Mouse (Mus musculus): Measurements from ENCODE around the gene Lrrtm3.

Gene Lrrtm3

DNA sequence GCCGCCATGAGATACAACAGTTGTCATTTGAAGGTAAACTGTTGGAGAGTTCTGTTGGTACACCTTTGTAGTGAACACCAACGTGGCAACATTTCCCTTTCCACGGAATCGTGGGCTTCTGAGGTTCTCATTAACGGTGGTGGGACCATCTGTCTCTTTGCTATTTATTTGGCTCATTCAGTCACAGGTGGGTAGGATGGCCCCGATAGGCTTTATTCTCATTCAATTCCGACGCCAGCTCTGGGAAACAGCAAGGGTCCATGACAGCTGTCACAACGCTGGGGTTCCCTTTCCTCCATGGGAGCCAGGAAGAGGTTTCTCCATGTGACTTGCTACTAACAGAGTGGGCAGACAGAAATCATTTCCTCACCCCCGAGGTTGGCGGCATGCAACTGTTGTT is 48.2 kb downstream of the Lrrtm3 start:
- no peak for DNase-seq (ENCODE audit: low read depth, low spot score)

DNA sequence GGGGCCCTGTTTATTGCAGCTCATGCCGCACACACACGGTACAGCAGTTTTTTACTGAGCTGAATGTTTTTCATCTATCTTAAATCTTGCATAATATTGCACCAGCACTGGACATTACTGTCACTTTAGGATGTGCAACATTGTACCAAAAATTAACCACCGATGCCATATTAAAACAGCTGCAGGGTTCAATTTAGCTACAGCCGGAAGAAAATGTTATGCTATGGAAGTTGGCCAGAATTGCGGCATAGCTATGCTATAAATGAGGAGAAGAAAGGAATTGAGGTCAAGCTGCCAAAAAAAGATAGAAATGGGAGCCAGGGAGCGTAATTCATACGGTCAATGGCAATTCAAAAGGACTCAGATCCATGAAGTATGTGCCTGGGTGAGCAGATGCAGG is 48.9 kb downstream of the Lrrtm3 start:
- DNase-seq (ENCODE audit: low read depth, low spot score): no peak

DNA sequence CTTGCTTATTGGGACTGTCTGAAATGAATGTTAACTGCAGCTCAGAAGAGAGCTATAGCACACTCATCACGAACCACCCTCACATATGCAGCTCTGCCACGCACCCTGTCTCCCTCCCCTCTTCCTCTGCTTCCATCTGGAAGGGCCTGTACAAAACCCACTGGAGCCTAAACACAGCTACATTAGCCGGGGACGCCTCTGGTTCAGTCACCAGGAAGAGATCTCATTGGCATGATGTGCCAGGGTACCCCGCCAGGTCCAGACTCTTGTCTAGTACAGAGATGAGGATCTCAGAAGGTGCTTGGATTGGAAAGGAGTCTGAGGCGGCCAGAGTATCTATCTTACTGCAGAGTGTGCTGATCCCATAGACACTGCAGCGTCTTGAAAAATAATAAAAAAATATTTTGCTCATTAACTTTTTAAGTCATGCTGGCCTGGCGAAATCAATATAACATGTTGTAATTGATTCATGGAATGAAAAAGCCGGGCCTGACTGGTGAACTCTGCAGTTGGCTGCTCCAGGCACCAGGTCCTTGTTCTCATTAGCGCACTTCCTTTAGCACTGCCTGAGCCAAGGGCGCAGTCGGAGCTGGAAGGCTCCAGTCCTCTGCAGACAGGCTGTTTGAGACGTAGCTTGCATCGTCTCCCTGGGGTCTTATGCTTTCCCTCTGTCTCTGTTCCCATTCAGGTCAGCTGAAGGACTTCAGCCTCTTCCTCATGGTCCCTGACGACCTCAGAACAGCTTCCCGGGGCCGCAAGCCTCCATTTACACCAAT is 50.1 kb downstream of the Lrrtm3 start:
- no peak for DNase-seq (ENCODE audit: low read depth, low spot score)

DNA sequence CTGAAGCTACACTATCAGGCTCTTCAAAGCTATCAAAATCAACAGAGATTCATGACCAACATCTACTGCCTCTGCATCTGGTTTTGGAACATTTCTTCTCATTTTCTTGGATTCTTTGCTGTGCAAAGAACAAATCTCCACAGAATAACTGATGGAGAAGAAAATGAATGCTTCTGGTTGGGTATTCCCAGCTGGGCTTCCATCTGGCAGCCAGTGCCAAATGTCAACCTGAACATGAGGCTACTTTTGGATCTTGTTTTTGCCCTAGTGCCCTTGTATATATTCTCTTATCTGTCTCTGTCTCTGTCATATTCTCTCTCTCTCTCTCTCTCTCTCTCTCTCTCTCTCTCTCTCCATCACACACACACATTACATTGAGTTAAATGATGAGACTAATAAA is 59.2 kb downstream of the Lrrtm3 start:
- DNase-seq (ENCODE audit: low read depth, low spot score): no peak

DNA sequence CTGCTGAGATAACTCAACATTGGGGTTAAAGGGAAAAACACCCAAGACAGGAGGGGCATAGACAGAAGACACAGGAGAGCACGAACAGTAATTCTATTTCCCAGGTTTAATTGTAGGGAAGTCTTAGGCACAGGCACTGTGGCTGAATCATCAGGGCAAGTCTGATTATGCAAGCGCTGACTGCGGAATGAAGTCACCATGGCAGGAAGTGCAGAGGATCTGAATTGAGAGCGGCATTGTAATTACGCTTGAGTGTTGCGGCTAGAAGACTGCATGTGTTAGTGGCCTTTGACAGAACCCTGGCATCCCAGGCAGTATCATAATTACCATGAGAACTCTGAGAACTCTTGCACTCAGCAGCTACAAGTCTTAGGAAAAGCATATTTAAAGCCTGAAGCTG is 66.7 kb downstream of the Lrrtm3 start:
- no peak for DNase-seq (ENCODE audit: low read depth, low spot score)

DNA sequence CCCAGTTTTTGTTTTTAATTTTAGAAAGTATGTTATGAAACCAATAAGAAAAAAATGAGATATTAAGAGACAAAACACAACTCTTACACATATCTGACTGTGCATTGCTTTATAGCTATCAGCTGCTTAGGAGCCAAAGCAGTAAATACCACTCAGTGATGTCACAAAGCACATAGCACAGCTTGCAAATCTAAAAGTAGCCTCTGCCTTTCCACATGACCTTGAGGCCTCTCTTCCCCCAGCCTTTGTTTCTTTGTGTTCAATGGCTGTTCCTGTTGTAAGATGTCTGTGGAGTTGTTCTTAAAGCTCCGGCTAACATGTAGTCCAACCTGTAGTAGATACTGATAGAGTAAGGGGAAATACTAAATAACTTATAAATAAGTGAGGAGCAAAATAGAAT is 69.7 kb downstream of the Lrrtm3 start:
- no peak for DNase-seq (ENCODE audit: low read depth, low spot score)

DNA sequence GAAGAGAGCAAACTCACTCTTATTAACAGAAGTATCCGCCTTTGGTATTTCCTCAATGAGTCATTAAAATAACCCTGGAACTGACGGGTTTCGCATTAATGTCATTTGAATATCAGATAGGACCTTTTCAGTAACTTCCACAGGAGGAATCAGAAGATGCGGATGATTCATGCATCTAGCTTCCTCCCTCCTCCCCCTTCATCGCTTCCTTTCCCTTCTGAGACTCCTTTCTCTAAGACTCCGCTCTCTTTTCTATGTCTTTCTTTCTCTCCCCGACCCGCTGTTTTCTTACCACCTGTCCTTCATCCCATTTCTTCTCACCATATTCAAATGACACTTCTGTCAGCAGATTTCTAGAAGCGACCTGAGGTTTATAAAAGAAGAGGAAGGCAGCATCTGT is 88.1 kb downstream of the Lrrtm3 start:
- no peak for DNase-seq (ENCODE audit: low read depth, low spot score)

DNA sequence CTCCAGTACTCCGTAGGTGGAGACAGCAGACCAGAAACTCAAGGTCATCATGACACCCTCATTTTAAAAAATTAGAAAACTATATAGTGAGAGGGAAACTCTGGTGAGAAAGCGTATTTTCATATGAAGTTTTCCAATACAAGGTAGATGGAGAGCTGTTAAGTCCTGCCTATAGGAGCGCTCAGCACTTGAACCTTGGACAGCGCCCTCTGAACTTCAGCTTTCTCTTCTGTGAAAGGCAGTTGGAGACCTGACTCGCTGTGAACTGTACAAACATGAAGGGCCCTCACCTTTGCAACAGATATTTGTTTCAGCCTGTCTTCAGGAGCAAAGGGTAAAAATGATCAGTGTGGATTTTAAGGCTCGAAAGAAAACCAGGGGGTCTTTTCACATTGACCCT is 88.5 kb downstream of the Lrrtm3 start:
- peak; percentile 18 for DNase-seq (ENCODE audit: low read depth, low spot score)

DNA sequence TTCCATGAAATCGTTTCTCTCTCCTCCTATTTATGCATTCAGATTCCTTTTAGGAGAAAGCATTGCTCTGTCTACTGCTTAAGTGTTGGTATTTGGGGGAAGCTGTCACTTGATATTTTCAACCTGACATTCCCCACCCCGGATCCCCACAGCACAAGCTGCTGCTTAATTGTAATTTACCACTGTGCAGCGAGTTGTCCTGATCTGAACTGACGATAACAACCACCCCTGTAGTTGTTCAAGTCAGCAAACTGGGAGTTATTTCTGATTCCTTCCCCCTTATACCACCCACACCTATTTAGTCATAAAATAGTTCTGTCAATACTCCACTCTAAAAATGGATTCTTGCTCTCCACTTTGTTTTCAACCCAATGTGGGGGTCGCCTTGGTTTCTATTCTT is 95.8 kb downstream of the Lrrtm3 start:
- DNase-seq (ENCODE audit: low read depth, low spot score): no peak

DNA sequence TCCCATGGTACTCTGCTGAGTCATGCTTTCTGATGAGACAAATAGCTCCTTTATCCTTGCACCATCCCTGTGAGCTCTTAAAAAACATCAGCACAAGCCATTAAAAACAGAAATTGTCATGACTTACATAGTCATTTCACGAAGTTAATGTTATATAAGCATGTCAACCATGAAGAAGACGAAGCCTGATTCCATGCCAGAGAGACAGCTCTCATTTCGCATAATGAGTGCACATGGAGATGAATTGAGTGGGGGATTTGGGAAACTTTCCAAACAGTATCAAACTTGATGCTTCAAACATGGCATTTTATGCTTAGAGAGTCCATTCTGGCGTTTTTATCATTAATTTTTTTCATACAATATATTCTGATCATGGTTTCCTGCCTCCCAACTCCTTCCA is 104.5 kb downstream of the Lrrtm3 start:
- no peak for DNase-seq (ENCODE audit: low read depth, low spot score)

DNA sequence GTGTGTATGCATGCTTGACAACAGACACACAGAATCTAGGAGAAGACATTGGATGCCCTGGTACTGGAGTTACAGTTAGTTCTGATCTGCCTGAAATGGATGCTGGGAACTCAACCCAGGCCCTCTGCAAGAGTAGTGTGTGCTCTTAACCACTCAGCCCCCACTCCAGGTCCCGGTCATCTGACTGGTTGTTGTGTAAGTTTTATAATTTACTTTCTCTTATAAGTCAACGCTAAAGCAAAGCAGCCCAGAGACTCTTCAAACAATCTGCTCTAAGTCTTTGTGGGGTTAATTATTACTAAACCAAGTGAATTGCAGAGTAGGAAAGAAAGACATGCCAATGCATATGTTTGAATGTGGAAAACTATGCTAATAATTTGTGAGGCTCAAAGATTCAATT is 110.7 kb downstream of the Lrrtm3 start:
- DNase-seq (ENCODE audit: low read depth, low spot score): no peak

DNA sequence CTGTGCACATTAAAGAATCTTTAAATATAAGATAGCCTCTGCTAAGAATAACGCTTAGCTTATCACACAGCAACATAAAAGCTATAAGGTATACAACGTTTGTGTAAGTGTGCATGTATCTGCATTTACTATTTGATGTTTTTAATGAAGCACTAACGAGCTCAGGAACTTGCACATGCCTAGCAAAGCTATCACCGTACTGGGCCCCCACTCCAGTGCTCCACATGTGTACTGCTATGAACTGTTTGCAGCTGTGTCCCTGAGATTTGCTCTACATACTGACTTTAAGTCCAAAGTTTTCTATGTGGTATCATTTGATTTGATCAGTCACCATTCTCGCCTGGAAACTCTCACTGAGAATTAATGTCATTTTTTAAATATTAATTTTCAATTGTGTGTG is 111.1 kb downstream of the Lrrtm3 start:
- DNase-seq (ENCODE audit: low read depth, low spot score): no peak

DNA sequence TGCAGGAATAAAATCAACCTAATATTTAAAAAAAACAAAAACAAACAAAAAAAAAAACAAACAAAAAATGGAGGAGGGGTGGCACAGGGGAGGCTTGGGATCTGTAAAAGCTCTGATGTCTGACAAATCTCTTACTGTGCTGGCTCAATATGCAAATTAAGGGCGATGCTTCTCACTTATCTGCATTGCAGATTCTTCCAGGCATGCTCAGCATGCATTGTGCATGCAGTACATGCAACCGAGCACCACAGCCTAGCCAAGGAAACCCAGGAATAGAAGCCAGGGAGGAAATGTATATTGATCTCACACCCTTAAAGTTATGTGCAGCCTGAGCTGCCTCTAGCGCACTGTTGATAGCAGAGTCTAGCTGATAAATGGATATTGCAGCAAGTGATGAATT is 111.5 kb downstream of the Lrrtm3 start:
- peak; percentile 11 for DNase-seq (ENCODE audit: low read depth, low spot score)

DNA sequence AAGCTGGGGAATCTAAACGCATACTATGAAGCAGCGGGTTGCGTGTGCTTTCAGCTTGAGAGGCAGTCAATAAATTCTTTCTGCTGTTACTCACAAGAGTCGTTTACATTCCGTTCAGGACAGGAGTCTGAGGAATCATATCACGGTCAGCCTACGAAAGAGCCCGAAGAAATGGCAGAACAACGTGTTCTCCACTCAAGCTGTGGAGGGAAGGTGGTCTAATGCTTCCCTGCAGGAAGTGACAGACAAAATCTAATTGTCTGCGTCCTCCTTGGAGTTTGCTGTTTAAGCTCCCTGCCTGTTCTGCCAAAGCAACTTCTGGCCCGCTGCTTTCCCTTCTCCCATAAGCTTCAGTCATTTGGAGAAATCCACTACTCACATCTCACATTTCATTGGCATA is 112.0 kb downstream of the Lrrtm3 start:
- DNase-seq (ENCODE audit: low read depth, low spot score): peak; percentile 4

DNA sequence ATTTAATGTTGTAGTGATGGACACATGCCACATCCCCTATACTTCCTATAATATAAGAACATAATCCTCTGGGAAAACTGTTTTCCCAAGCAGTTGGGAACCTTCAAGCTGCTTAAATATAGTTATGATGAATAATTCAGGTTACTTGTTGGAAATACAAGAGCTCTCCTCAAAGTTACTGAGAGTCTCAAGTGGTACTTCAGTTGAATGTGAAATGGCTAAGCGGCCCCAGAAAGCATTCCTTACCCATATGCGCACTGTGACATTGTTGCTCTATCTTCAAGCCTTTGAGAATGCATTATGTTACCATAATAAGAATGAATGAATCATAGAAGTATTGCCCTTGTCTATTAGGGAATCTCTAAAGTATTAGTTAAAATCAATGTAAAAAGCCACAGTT is 117.8 kb downstream of the Lrrtm3 start:
- DNase-seq (ENCODE audit: low read depth, low spot score): no peak

DNA sequence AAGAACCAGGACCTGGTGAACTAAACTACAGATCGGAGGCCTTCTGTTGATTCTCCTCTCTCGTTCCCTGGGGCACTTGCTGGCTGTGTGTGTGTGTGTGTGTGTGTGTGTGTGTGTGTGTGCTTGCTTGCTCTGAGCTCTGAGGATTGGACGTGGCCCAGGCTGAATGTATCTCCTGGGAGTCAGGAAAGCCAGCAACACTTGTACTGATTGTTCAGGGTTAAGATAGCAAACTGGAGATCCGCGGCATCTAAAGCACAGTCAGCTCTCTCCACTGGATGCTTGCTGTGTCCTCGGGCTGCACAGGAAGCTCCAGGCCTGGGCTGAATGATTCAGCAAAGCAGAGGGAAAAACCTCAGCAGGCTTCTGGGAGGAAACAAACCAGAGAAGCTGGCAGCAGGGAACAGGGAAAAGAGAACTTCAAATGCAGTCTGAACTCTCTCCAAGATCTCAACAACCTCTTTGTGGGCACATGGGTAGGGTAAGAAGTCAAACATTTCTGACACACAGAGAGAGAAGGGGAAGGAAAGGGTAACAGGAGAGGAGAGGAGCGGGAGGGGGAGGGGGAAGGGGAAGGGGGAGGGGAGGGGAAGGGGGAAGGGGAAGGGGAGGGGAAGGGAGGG is 135.7 kb downstream of the Lrrtm3 start:
- DNase-seq (ENCODE audit: low read depth, low spot score): peak; percentile 20

DNA sequence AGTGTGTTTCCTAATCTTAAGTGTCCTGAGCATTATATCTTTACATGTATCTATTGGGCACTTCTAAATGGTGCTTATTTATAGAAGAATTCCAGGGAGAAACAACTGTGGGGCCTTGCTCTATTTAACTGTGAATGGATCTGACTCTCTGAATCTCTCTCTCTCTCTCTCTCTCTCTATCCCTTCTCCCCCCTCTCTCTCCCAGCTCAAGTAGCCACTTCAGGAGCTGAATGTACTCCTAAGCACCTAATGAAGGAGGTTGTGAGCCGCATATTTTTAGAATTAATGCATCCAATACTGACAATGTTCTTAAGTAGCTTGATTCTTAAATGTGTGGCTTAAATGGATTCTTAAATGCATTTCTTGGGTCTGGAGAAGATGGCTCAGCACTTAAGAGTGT is 138.6 kb downstream of the Lrrtm3 start:
- no peak for DNase-seq (ENCODE audit: low read depth, low spot score)

DNA sequence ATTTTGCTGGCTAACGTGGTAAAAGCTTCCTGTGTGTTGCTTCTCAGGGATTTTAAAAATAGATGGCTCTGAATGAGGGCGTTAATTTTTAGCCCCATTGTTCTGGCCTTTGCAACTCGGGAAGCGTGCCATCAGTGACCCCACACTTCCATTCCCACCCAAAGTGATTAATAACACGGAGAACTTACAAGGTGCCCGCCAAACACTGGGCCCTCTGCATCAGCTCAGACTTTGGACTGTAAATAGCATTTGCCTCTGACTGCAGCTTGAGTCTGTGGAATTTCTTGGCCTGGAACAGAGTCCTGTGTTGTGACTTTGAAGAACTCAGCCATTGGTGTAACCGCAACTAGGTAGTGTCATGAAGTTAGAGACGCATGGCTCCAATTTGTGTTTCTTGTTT is 139.2 kb downstream of the Lrrtm3 start:
- DNase-seq (ENCODE audit: low read depth, low spot score): no peak

DNA sequence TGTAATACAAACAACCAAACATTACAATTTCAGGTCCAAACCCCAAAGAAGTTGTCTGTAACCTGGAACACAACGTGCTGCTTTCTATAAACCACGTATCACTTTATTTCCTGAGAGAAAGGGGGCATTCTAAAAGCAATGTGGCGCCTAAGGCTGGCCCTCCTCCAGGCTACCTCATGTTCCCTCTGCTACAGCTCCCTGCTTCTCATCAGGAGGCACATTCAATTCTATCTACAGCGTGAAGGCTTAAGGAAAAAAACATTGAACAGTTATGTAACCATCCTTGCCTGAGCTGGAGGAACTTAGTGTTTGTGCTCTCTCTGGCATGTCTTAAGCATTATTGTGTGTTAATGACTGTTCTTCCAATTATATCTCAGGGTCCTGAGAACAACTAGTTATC is 142.8 kb downstream of the Lrrtm3 start:
- DNase-seq (ENCODE audit: low read depth, low spot score): no peak

DNA sequence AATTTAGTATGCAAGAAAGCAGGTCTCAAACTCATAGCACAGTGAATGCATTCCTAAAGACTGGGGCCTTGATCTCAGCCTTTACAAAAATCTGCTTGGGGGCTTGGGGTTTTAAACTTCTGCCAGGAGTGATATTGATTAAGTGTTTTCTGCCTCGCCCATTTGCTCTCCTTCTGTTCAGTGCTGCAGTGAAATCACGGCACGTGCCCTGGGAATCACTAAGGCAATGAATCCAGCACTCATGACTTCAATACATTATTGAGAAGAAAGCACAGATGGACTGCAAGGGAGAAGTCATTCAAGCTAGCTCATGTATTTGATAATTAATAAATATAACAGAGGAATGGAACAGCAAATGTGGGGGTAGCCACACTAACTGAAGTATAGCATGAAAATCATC is 144.5 kb downstream of the Lrrtm3 start:
- DNase-seq (ENCODE audit: low read depth, low spot score): peak; percentile 44

DNA sequence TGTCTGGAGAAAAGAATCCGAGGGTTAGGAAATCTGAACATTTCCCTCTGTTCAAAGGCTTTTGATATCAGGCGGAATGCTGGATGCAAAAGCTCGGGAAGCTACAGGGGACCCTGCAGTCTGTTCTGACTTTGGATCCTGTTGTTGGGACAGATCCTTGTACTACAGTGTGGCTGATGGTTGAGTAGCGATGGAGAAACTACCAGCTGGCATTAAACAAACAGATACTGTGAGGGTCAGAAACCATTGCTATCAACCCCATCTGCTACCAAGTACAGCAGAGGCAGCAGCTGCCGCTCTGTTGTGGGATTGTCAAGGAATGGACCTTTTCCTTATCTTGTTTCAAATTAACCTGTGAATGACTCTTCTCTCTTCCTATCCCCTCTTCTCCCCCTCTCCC is 156.1 kb downstream of the Lrrtm3 start:
- DNase-seq (ENCODE audit: low read depth, low spot score): no peak

DNA sequence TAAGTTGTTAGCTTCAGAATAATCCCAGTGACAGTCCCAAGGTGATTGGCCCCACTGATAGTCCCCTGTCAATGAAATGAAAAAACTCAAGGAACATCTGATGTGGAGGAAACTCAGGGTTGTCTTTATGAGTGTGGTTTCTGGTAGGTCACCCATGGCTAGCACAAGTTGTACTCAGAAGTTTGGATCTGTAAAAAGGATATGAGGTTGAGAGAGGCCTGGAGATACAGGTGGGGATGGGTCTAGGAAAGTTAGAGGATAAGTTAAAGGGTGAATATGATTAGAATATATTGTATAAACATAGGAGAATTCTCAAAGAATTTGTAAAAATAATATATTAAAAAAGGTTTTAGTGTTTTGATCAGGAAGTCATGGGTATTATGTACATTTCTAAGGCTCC is 162.7 kb downstream of the Lrrtm3 start, which contains the start of gene Gm10118:
TSS of gene Gm10118 (minus strand) at position 101 of the 400 bp plus-strand sequence.
- no peak for DNase-seq (ENCODE audit: low read depth, low spot score)

DNA sequence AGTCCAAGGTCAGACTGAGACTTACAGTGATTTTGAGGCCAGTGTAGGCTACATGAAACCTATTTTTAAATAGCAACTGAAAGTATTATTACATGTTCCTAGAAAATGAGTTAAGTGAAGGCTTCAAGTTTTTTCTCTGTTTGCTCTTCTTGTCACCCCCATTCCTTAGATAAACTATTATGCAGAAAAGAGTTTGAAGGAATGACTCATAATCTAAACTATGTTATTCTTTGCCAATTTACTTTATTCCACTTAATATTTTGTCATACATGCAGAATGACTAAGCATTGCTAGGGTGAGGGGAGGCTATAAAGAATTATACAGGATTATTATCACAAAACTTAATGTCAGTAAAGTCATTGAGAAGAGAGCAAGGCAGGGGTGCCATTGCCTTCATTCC is 181.2 kb downstream of the Lrrtm3 start:
- DNase-seq (ENCODE audit: low read depth, low spot score): no peak

DNA sequence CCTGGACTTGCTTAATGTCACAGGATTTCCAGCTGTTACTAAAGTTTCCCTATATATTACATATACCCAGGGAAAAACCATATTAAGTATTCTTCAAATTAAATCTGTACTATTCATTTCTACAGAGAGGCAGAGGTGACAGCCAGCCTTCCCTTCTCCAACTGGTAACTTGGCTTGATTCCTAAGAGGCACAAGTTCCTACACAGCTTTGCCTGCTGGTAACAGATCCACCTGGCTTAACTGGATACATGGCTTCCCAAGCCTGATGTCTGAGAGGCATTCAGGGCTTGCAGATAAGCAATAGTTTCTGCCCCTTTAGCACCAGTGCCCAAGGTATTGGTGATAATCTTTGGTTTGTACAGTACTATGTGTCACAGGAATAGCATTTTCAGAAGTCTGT is 190.2 kb downstream of the Lrrtm3 start:
- no peak for DNase-seq (ENCODE audit: low read depth, low spot score)
